Comparison of ENCODE assay signal across 8 mouse cellular contexts in genomic region chr1:86487908-86488314, GRCm38 (mm10). TPM values are rescaled to one million over a fixed set of nuclear protein-coding genes. Genes with fewer than 3 reads are reported as not detected.
DNase-seq lines count a peak whose midpoint lies in the region; ATAC-seq and TF ChIP-seq lines count a peak whose summit lies in the region.

No protein-coding gene starts in this region.

- H3K36me3 ChIP-seq in kidney, embryonic 14.5 days (ENCODE audit: control insufficient read depth, insufficient read depth, low read length): no peaks in the 10 kb centered on the region
- no peaks in the 10 kb centered on the region for H3K36me3 ChIP-seq in hindbrain, embryonic 15.5 days
- H3K36me3 ChIP-seq in midbrain, embryonic 13.5 days: no peaks in the 10 kb centered on the region

- no peak for TF ChIP-seq CTCF in bone marrow, adult 2 months (IDR thresholded peaks at IDR 0.05; ENCODE audit: control insufficient read depth, insufficient read depth, low read length)

- ATAC-seq in kidney, embryonic 14.5 days (ENCODE audit: low FRiP score, low TSS enrichment): no peak
- ATAC-seq in hindbrain, embryonic 15.5 days (ENCODE audit: low FRiP score, low read depth): no peak; the same call in 1 of the 2 replicates
- ATAC-seq in midbrain, embryonic 13.5 days: no peak

- H3K9me3 ChIP-seq in kidney, embryonic 14.5 days (ENCODE audit: control insufficient read depth, low read length): no peaks in the 10 kb centered on the region
- H3K9me3 ChIP-seq in hindbrain, embryonic 15.5 days: no peaks in the 10 kb centered on the region
- H3K9me3 ChIP-seq in midbrain, embryonic 13.5 days: no peaks in the 10 kb centered on the region

- H3K4me3 ChIP-seq in kidney, embryonic 14.5 days (ENCODE audit: low read length): peak overlapping the region; percentile 47
- peak overlapping the region; percentile 86 for H3K4me3 ChIP-seq in bone marrow, adult 2 months (replicated peaks; ENCODE audit: control insufficient read depth, low read depth, low read length)
- H3K4me3 ChIP-seq in hindbrain, embryonic 15.5 days: peak overlapping the region; percentile 50
- peak overlapping the region; percentile 63 for H3K4me3 ChIP-seq in midbrain, embryonic 13.5 days (replicated peaks)

- no peak for TF ChIP-seq POLR2A in bone marrow, adult 2 months (IDR thresholded peaks at IDR 0.05; ENCODE audit: borderline replicate concordance, control insufficient read depth, low read depth, low read length)

- peaks cover 30% of the 10 kb centered on the region for H3K4me1 ChIP-seq in kidney, embryonic 14.5 days (ENCODE audit: control insufficient read depth, insufficient read depth, low read length)
- peaks cover 9% of the 10 kb centered on the region; the same call in 1 of the 2 replicates for H3K4me1 ChIP-seq in bone marrow, adult 2 months (ENCODE audit: control insufficient read depth, insufficient read depth, low read length)
- peaks cover 24% of the 10 kb centered on the region for H3K4me1 ChIP-seq in hindbrain, embryonic 15.5 days (replicated peaks)
- H3K4me1 ChIP-seq in midbrain, embryonic 13.5 days (replicated peaks): peaks cover 20% of the 10 kb centered on the region

- H3K27ac ChIP-seq in kidney, embryonic 14.5 days (ENCODE audit: low read depth, low read length): peak overlapping the region; percentile 86
- H3K27ac ChIP-seq in bone marrow, adult 2 months (ENCODE audit: control insufficient read depth, insufficient read depth, low read depth, low read length, poor library complexity): peak overlapping the region; percentile 98
- peak overlapping the region; percentile 98 for H3K27ac ChIP-seq in hindbrain, embryonic 15.5 days (replicated peaks)
- peak overlapping the region; percentile 99 for H3K27ac ChIP-seq in midbrain, embryonic 13.5 days

- no peak for DNase-seq in kidney, postnatal 36 days
- DNase-seq in layer of hippocampus, postnatal 14 days (ENCODE audit: low spot score in 2 of 2): no peak
- no peak for DNase-seq in thymus, postnatal 4 days
- no peak for DNase-seq in frontal cortex, postnatal 14 days (ENCODE audit: low spot score in 2 of 2)

- peak overlapping the region; percentile 53 for H3K4me2 ChIP-seq in kidney, embryonic 14.5 days (replicated peaks; ENCODE audit: low read depth, low read length)
- H3K4me2 ChIP-seq in hindbrain, embryonic 15.5 days: peak overlapping the region; percentile 60
- H3K4me2 ChIP-seq in midbrain, embryonic 13.5 days (replicated peaks): peak overlapping the region; percentile 82

- H3K27me3 ChIP-seq in kidney, embryonic 14.5 days (ENCODE audit: control insufficient read depth, insufficient read depth, low read length): no peaks in the 10 kb centered on the region
- no peaks in the 10 kb centered on the region for H3K27me3 ChIP-seq in hindbrain, embryonic 15.5 days
- no peaks in the 10 kb centered on the region for H3K27me3 ChIP-seq in midbrain, embryonic 13.5 days

- peak overlapping the region; percentile 74 for H3K9ac ChIP-seq in kidney, embryonic 14.5 days (ENCODE audit: low read depth, low read length)
- H3K9ac ChIP-seq in hindbrain, embryonic 15.5 days: peak overlapping the region; percentile 79
- peak overlapping the region; percentile 96 for H3K9ac ChIP-seq in midbrain, embryonic 13.5 days (replicated peaks)

- WGBS in kidney, embryonic 14.5 days: 9% methylated on average over 20 of the region's 20 CpGs
- WGBS in bone marrow, adult 2 months: 5% methylated on average over 20 of the region's 20 CpGs
- 8% methylated on average over 20 of the region's 20 CpGs for WGBS in hindbrain, embryonic 15.5 days
- 10% methylated on average over 20 of the region's 20 CpGs for WGBS in midbrain, embryonic 13.5 days

RNA-seq across cellular contexts. Expression of gene Ptma, which starts 38.6 kb away (rescaled TPM):
- polyA plus RNA-seq in kidney, embryonic 14.5 days (2014; fragmentation: Nextera tagmentation; extraction: Ambion mirVana): 3,750 and 4,450 TPM in 2 replicates
- polyA plus RNA-seq in bone marrow, adult 2 months (2011; ENCODE audit: insufficient read depth, insufficient read length, low replicate concordance, missing spikeins): 1,145 and 1,395 TPM in 2 replicates
- polyA plus RNA-seq in hindbrain, embryonic 15.5 days (2015; fragmentation: Nextera tagmentation; extraction: Ambion mirVana): 1,392 and 1,427 TPM in 2 replicates
- polyA plus RNA-seq in midbrain, embryonic 13.5 days (2015; fragmentation: Nextera tagmentation; extraction: Ambion mirVana): 2,381 and 2,469 TPM in 2 replicates
- total RNA-seq in layer of hippocampus, postnatal 14 days (2021): 100 to 1,000 TPM; 453 to 549 TPM
